Mouse (Mus musculus) MEL (cell line): Measurements from ENCODE around the gene Maml3.

ENCODE experiments used
- CTCF ChIP-seq, 3 experiments: IDR thresholded peaks in 2 of 3; conservative IDR thresholded peaks in 1 of 3; 2 replicates each; pipeline ENCODE4 v1.5.1; 2011 to 2012; ENCODE audit warnings: low read length in 3 of 3, low read depth in 2 of 3, mild to moderate bottlenecking in 2 of 3, improper control_type of control experiment in 1 of 3, inconsistent platforms in 1 of 3, mixed read lengths in 1 of 3, moderate library complexity in 1 of 3; ENCODE audit not compliant: control insufficient read depth in 1 of 3, insufficient read depth in 1 of 3, poor library complexity in 1 of 3, severe bottlenecking in 1 of 3
- SIN3A ChIP-seq: IDR thresholded peaks from 2 replicates; pipeline ENCODE4 v1.6.1; 2012; ENCODE audit warnings: low read length, improper control_type of control experiment, inconsistent platforms
- SMC3 ChIP-seq: IDR thresholded peaks from 2 replicates; pipeline ENCODE4 v1.6.1; 2011; ENCODE audit warnings: low read depth, low read length, improper control_type of control experiment
- ZMIZ1 ChIP-seq: IDR thresholded peaks from 2 replicates; pipeline ENCODE4 v1.6.1; 2012; ENCODE audit warnings: low read depth, mild to moderate bottlenecking, inconsistent platforms, low read length, improper control_type of control experiment, moderate library complexity

- TF ChIP-seq CTCF (IDR thresholded peaks at IDR 0.05 in 2 of 3, conservative IDR thresholded peaks at IDR 0.05 in 1 of 3; ENCODE audit: control insufficient read depth in 1 of 3, insufficient read depth in 1 of 3, low read depth in 2 of 3, low read length in 3 of 3, poor library complexity in 1 of 3, severe bottlenecking in 1 of 3) (no peak), ZMIZ1 (no peak), SMC3 (no peak), SIN3A (no peak)
Measured at GRCm38 (mm10) chr3:51654303-51655055, 450.4 kb downstream of the Maml3 start.
